Mouse (Mus musculus): ENCODE data around the gene Wdr90. TPM values are rescaled to one million over a fixed set of nuclear protein-coding genes. Genes with fewer than 3 reads are reported as not detected.

Gene Wdr90
- polyA plus RNA-seq, 1 experiment from 2014 or later: 19.9 TPM

GRCm38 (mm10) chr17:25832436-25833290 is 28.6 kb downstream of the Wdr90 start:
- peaks cover 85% of the 10 kb centered on the region for H3K4me1 ChIP-seq (replicated peaks)
- WGBS: under 1% methylated on average over 72 of the region's 77 CpGs
- peak; percentile 92 for ATAC-seq (ENCODE audit: low FRiP score, low read depth)

GRCm38 (mm10) chr17:25831451-25832281 is 29.6 kb downstream of the Wdr90 start:
- H3K27me3 ChIP-seq: no peaks in the 10 kb centered on the region
- H3K4me1 ChIP-seq (replicated peaks): peaks cover 85% of the 10 kb centered on the region
- peak overlapping the region; percentile 92 for H3K4me2 ChIP-seq
- peak overlapping the region; percentile 98 for H3K27ac ChIP-seq (replicated peaks)
- peak overlapping the region; percentile 57 for H3K4me3 ChIP-seq
- peak overlapping the region; percentile 70 for H3K9ac ChIP-seq
- 63% methylated on average over 21 of the region's 21 CpGs for WGBS
- peaks cover 26% of the 10 kb centered on the region for H3K36me3 ChIP-seq
- no peaks in the 10 kb centered on the region for H3K9me3 ChIP-seq
- no peak for ATAC-seq (ENCODE audit: low FRiP score, low read depth)

More at GRCm38 (mm10) chr17:25832436-25833290, 28.6 kb downstream of the Wdr90 start:
- Histone ChIP-seq H3K9ac (peak overlapping the region; percentile 70), H3K36me3 (peaks cover 16% of the 10 kb centered on the region), H3K9me3 (no peaks in the 10 kb centered on the region), H3K27ac (replicated peaks) (peak overlapping the region; percentile 98), H3K27me3 (no peaks in the 10 kb centered on the region), H3K4me2 (peak overlapping the region; percentile 92), H3K4me3 (peak overlapping the region; percentile 57)

GRCm38 (mm10) chr17:25830806-25831431 is 30.4 kb downstream of the Wdr90 start:
- H3K9me3 ChIP-seq: no peaks in the 10 kb centered on the region
- H3K4me1 ChIP-seq (replicated peaks): peaks cover 84% of the 10 kb centered on the region
- H3K36me3 ChIP-seq: peaks cover 28% of the 10 kb centered on the region
- peak overlapping the region; percentile 92 for H3K4me2 ChIP-seq
- WGBS: 88% methylated on average over 14 of the region's 14 CpGs
- no peak overlapping the region for H3K27ac ChIP-seq (replicated peaks)
- H3K27me3 ChIP-seq: no peaks in the 10 kb centered on the region
- H3K4me3 ChIP-seq: peak overlapping the region; percentile 57; the same call in 1 of the 2 replicates
- H3K9ac ChIP-seq: 0 out of 2 replicates have a peak overlapping the region, but pooled peaks have one; percentile 70
- no peak for ATAC-seq (ENCODE audit: low FRiP score, low read depth)

DNA sequence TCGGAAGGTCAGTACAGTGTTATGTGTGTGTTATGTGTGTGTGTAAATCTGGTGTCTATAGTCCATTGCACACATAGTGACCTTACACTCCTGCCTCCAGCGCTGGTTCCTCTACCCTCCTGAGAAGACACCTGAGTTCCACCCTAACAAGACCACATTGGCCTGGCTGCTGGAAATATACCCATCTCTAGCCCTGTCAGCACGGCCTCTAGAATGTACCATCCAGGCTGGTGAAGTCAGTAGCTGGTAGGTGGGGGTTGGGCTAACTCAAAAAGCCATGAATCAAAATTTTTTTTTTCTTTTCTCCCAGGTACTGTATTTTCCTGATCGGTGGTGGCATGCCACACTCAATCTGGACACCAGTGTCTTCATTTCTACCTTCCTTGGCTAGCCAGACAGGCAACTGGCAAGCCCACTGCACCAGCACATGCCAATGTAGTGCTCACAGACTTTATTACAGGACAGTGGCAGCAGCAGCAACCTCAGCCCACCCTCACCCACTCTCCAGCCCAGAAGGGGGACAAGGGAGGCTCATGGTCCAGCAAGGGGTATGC is 31.0 kb downstream of the Wdr90 start:
- no peak overlapping the region for H3K27ac ChIP-seq (replicated peaks)
- ATAC-seq (ENCODE audit: low FRiP score, low read depth): no peak
- 87% methylated on average over 4 of the region's 4 CpGs for WGBS
- H3K4me1 ChIP-seq (replicated peaks): peaks cover 84% of the 10 kb centered on the region
- no peaks in the 10 kb centered on the region for H3K9me3 ChIP-seq
- peaks cover 28% of the 10 kb centered on the region for H3K36me3 ChIP-seq
- H3K4me3 ChIP-seq: peak overlapping the region; percentile 69
- H3K9ac ChIP-seq: no peak overlapping the region
- peak overlapping the region; percentile 92 for H3K4me2 ChIP-seq
- H3K27me3 ChIP-seq: no peaks in the 10 kb centered on the region

GRCm38 (mm10) chr17:25829558-25830017 is 31.7 kb downstream of the Wdr90 start:
- Histone ChIP-seq H3K9me3 (no peaks in the 10 kb centered on the region), H3K9ac (peak overlapping the region; percentile 85), H3K36me3 (peaks cover 28% of the 10 kb centered on the region), H3K27me3 (no peaks in the 10 kb centered on the region), H3K4me2 (peak overlapping the region; percentile 92), H3K4me3 (peak overlapping the region; percentile 69), H3K27ac (replicated peaks) (peak overlapping the region; percentile 92), H3K4me1 (replicated peaks) (peaks cover 84% of the 10 kb centered on the region)
- no peak for ATAC-seq (ENCODE audit: low FRiP score, low read depth)
- WGBS: 38% methylated on average over 8 of the region's 8 CpGs

GRCm38 (mm10) chr17:25828712-25829557 is 32.4 kb downstream of the Wdr90 start, which contains the start of gene Jmjd8:
Gene Jmjd8, plus strand, starts transcription at chr17:25828867.
- no peaks in the 10 kb centered on the region for H3K27me3 ChIP-seq
- peak within 1 kb of the TSS; percentile 85 for H3K9ac ChIP-seq
- 1% methylated on average over 32 of the region's 32 CpGs for WGBS
- peak; percentile 60 for ATAC-seq (ENCODE audit: low FRiP score, low read depth)
- peaks cover 84% of the 10 kb centered on the region for H3K4me1 ChIP-seq (replicated peaks)
- H3K36me3 ChIP-seq: peaks cover 28% of the 10 kb centered on the region
- H3K4me3 ChIP-seq: peak within 1 kb of the TSS; percentile 69
- H3K27ac ChIP-seq (replicated peaks): peak within 1 kb of the TSS; percentile 92
- peak within 1 kb of the TSS; percentile 92 for H3K4me2 ChIP-seq
- no peaks in the 10 kb centered on the region for H3K9me3 ChIP-seq

GRCm38 (mm10) chr17:25828223-25828594 is 33.1 kb downstream of the Wdr90 start:
- Histone ChIP-seq H3K4me1 (replicated peaks) (peaks cover 82% of the 10 kb centered on the region), H3K27ac (replicated peaks) (peak overlapping the region; percentile 92), H3K36me3 (peaks cover 28% of the 10 kb centered on the region), H3K4me2 (peak overlapping the region; percentile 92), H3K27me3 (no peaks in the 10 kb centered on the region), H3K9ac (peak overlapping the region; percentile 85), H3K4me3 (peak overlapping the region; percentile 69), H3K9me3 (no peaks in the 10 kb centered on the region)
- ATAC-seq (ENCODE audit: low FRiP score, low read depth): no peak; the same call in 1 of the 2 replicates
- WGBS: 86% methylated on average over 8 of the region's 8 CpGs

DNA sequence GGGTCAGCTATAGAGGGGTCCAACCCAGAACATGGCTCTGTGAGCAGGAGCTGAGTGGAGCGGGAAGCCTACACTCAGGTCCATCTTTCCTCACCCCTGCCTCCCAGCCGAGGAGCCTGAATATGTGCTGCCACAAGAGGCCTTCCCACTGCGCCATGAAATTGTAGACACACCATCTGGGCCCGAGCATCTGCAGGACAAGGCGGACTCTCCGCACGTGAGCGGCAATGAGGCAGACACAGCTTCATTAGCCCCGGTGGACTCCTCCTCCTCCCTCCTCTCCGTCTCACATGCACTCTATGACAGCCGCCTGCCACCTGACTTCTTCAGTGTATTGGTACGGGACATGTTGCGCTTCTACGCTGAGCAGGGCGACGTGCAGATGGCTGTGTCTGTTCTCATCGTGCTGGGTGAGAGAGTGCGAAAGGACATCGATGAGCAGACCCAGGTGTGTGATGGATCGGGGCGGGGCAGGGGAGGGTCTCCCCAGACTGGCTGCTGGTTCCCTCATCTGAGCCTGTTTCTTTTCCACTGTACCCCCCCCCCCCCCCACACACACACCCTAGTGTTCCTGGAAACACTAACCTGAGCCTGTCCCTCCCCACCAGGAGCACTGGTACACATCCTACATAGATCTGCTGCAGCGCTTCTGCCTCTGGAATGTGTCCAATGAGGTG is 33.6 kb downstream of the Wdr90 start:
- no peak overlapping the region for H3K4me3 ChIP-seq
- 85% methylated on average over 22 of the region's 22 CpGs for WGBS
- H3K27me3 ChIP-seq: no peaks in the 10 kb centered on the region
- H3K4me1 ChIP-seq (replicated peaks): peaks cover 85% of the 10 kb centered on the region
- H3K9ac ChIP-seq: no peak overlapping the region
- H3K9me3 ChIP-seq: no peaks in the 10 kb centered on the region
- H3K36me3 ChIP-seq: peaks cover 28% of the 10 kb centered on the region
- no peak for ATAC-seq (ENCODE audit: low FRiP score, low read depth)
- H3K27ac ChIP-seq (replicated peaks): peak overlapping the region; percentile 92; the same call in 1 of the 2 replicates
- peak overlapping the region; percentile 92 for H3K4me2 ChIP-seq

DNA sequence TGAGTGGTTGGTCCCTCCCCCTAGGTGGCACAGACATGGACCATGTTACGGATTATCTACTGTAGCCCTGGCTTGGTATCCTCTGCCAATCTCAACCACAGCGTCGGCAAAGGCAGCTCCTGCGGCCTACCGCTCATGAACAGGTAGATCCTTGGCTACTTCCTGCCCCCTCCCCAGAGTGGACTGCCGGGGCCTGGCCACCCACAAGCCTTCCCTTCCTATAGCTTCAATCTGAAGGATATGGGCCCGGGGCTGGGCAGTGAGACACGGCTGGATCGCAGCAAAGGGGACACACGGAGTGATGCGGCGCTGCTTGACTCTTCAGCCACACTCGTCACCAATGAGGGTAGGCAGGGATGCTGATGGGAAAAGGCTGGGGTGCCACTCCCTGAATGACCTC is 34.3 kb downstream of the Wdr90 start:
- no peak overlapping the region for H3K27ac ChIP-seq (replicated peaks)
- no peak overlapping the region for H3K4me2 ChIP-seq
- H3K36me3 ChIP-seq: peaks cover 28% of the 10 kb centered on the region
- H3K4me1 ChIP-seq (replicated peaks): peaks cover 84% of the 10 kb centered on the region
- no peaks in the 10 kb centered on the region for H3K9me3 ChIP-seq
- 95% methylated on average over 13 of the region's 13 CpGs for WGBS
- H3K27me3 ChIP-seq: no peaks in the 10 kb centered on the region
- no peak overlapping the region for H3K4me3 ChIP-seq
- no peak for ATAC-seq (ENCODE audit: low FRiP score, low read depth)
- no peak overlapping the region for H3K9ac ChIP-seq

DNA sequence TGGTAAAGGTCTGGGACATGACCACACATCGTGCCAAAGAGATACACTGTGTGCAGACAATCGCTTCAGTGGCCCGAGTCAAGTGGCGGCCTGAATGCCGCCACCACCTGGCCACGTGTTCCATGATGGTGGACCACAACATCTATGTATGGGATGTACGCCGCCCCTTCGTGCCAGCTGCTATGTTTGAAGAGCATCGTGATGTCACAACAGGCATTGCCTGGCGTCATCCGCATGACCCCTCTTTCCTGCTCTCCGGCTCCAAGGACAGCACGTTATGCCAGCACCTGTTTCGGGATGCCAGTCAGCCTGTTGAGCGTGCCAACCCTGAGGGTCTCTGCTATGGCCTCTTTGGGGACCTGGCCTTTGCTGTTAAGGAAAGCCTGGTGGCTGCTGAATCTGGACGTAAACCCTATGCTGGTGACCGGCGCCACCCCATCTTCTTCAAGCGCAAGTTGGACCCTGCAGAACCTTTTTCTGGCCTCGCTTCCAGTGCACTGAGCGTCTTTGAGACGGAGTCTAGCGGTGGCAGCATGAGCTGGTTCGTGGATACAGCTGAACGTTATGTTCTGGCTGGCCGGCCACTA is 35.2 kb downstream of the Wdr90 start:
- no peak overlapping the region for H3K27ac ChIP-seq (replicated peaks)
- 96% methylated on average over 27 of the region's 27 CpGs for WGBS
- H3K4me1 ChIP-seq (replicated peaks): peaks cover 75% of the 10 kb centered on the region
- H3K9ac ChIP-seq: no peak overlapping the region
- H3K27me3 ChIP-seq: no peaks in the 10 kb centered on the region
- H3K4me2 ChIP-seq: no peak overlapping the region
- no peaks in the 10 kb centered on the region for H3K9me3 ChIP-seq
- no peak for ATAC-seq (ENCODE audit: low FRiP score, low read depth)
- H3K36me3 ChIP-seq: peaks cover 24% of the 10 kb centered on the region
- H3K4me3 ChIP-seq: no peak overlapping the region
